Mouse (Mus musculus): Measurements from ENCODE around the gene Spef2.

- TF ChIP-seq TCF3 (IDR thresholded peaks at IDR 0.05; ENCODE audit: insufficient read length, low read depth) (no peak), E2F4 (IDR thresholded peaks at IDR 0.05; ENCODE audit: insufficient read depth) (no peak), POLR2A (IDR thresholded peaks at IDR 0.05; ENCODE audit: insufficient read length, low read depth) (no peak), CEBPB (IDR thresholded peaks at IDR 0.05; ENCODE audit: insufficient read depth, poor library complexity, severe bottlenecking) (no peak), MYOG (IDR thresholded peaks at IDR 0.05; ENCODE audit: control insufficient read depth in 1 of 3, insufficient read depth in 1 of 3, insufficient read length in 2 of 3, low read depth in 2 of 3) (no peak), MAX (IDR thresholded peaks at IDR 0.05; ENCODE audit: low read depth) (no peak), REST (IDR thresholded peaks at IDR 0.05; ENCODE audit: insufficient read depth, insufficient read length) (no peak), TCF12 (IDR thresholded peaks at IDR 0.05; ENCODE audit: insufficient read depth, poor library complexity, severe bottlenecking) (no peak), SRF (IDR thresholded peaks at IDR 0.05; ENCODE audit: control insufficient read depth, insufficient read length, low read depth) (no peak), MYOD1 (IDR thresholded peaks at IDR 0.05; ENCODE audit: control insufficient read depth in 1 of 3, insufficient read length in 2 of 3, low read depth in 2 of 3) (no peak), POLR2AphosphoS2 (IDR thresholded peaks at IDR 0.05; ENCODE audit: insufficient read length, low read depth) (no peak), USF1 (IDR thresholded peaks at IDR 0.05; ENCODE audit: low read depth) (no peak)
Observed at GRCm38 (mm10) chr15:9535200-9535599, 213.5 kb downstream of the Spef2 start.

Measured in myocyte (in vitro differentiated cells).